Mouse (Mus musculus): ENCODE results near the gene Lepr. TPM values are rescaled to one million over a fixed set of nuclear protein-coding genes. Genes with fewer than 3 reads are reported as not detected.
"Not testable (repeated sequence)": the region's sequence is repeated elsewhere in the genome, so short reads cannot be mapped to it uniquely, and the experiment has no call there.

Lepr gene
- polyA plus RNA-seq, 1 experiment: 3.1 TPM

- TF ChIP-seq CTCF (IDR thresholded peaks at IDR 0.05; ENCODE audit: borderline replicate concordance, insufficient read depth, low read length) (no peak), POLR2A (IDR thresholded peaks at IDR 0.05; ENCODE audit: low read depth, low read length) (no peak)
- Histone ChIP-seq H3K4me3 (ENCODE audit: insufficient read depth, low read length) (no peak overlapping the region), H3K27ac (ENCODE audit: insufficient read depth, low read length) (no peak overlapping the region), H3K4me1 (ENCODE audit: control insufficient read depth, insufficient read depth, low read length) (no peaks in the 10 kb centered on the region)
Observed at GRCm38 (mm10) chr4:101711100-101711499, 6.1 kb upstream of the Lepr start.

- Histone ChIP-seq H3K27ac (ENCODE audit: insufficient read depth, low read length) (no peak overlapping the region), H3K4me1 (ENCODE audit: control insufficient read depth, insufficient read depth, low read length) (no peaks in the 10 kb centered on the region), H3K4me3 (ENCODE audit: insufficient read depth, low read length) (no peak overlapping the region)
- TF ChIP-seq POLR2A (IDR thresholded peaks at IDR 0.05; ENCODE audit: low read depth, low read length): no peak
- no peak for TF ChIP-seq CTCF (IDR thresholded peaks at IDR 0.05; ENCODE audit: borderline replicate concordance, insufficient read depth, low read length)
Observed at GRCm38 (mm10) chr4:101712563-101712962, 4.6 kb upstream of the Lepr start.

GRCm38 (mm10) chr4:101715302-101715701, 1.9 kb upstream of the Lepr start:
- no peak for TF ChIP-seq CTCF (IDR thresholded peaks at IDR 0.05; ENCODE audit: borderline replicate concordance, insufficient read depth, low read length)
- no peak overlapping the region for H3K27ac ChIP-seq (ENCODE audit: insufficient read depth, low read length)
- H3K4me1 ChIP-seq (ENCODE audit: control insufficient read depth, insufficient read depth, low read length): no peaks in the 10 kb centered on the region
- H3K4me3 ChIP-seq (ENCODE audit: insufficient read depth, low read length): no peak overlapping the region

DNA sequence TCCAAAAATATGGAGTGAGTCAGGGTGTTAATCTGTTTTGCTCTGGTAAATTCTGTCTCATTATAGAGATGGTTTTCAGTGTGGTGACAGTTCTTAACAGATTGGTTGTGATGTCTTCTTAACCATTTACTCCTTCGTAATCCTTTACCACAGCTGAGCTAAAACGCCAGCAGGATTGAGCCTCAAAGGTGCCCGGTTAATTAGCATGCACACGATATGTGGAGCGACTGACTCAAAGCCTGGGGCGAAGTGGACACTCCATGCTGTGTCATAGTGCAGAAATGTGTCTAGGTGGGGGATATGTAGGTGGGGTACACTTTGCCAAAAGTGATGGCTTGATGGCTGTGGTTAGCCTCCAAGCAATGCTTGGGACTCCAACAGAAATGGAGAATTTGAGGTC, 1.4 kb upstream of the Lepr start:
- Histone ChIP-seq H3K27ac (ENCODE audit: insufficient read depth, low read length) (no peak overlapping the region), H3K4me3 (ENCODE audit: insufficient read depth, low read length) (no peak overlapping the region), H3K4me1 (ENCODE audit: control insufficient read depth, insufficient read depth, low read length) (no peaks in the 10 kb centered on the region)
- TF ChIP-seq POLR2A (IDR thresholded peaks at IDR 0.05; ENCODE audit: low read depth, low read length) (no peak), CTCF (IDR thresholded peaks at IDR 0.05; ENCODE audit: borderline replicate concordance, insufficient read depth, low read length) (no peak)

DNA sequence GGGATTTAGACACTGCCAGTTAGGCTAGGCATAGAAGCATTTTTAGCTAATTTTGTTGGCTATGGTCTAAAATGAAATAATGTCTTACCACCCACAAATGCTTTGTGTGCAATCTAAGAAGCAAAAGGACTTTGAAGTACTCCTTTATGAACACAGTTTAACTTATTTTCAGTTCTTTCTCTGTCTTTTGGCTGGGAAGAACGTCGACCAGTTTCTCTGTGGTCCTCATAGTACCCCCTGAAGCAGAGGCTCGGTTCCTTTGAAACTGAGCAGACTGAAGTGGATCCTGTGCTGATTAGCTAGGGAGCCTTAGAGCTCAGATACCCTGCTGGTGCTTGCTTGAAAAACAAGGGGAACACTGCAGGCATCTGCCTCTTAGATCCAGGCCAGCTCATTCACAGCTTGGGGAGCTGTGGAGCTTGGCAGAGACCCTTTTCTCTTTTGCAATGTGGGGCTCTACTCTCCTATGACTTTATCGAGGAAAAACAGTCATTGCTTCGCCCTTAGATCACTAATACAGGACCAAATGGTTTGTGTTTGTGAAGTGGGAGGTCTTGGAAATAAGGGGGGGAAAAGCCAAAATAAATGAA, 1.9 kb downstream of the Lepr start:
- Histone ChIP-seq H3K4me3 (ENCODE audit: insufficient read depth, low read length) (no peak overlapping the region), H3K27ac (ENCODE audit: insufficient read depth, low read length) (no peak overlapping the region), H3K4me1 (ENCODE audit: control insufficient read depth, insufficient read depth, low read length) (no peaks in the 10 kb centered on the region)
- TF ChIP-seq CTCF (IDR thresholded peaks at IDR 0.05; ENCODE audit: borderline replicate concordance, insufficient read depth, low read length) (no peak), POLR2A (IDR thresholded peaks at IDR 0.05; ENCODE audit: low read depth, low read length) (no peak)

DNA sequence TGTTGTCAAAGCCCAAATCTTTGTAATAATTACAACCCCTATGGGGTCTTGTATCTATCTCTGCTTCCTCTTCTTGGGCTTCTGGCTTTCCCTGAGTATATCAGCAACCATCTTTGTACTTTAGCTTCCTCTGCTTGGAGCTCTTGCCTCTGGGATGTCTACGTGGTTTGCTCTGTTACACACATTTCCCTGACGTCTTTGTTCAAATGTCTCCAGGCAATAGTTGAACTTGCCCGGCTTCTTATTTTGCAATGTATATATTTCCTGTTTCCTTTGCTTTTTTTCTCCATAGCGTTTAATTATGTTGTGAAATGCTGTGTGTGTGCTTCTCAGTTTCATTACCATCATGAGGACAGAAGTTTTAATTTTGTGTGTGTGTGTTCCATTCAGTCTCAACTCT, 4.5 kb downstream of the Lepr start:
- Histone ChIP-seq H3K4me3 (ENCODE audit: insufficient read depth, low read length) (no peak overlapping the region), H3K27ac (ENCODE audit: insufficient read depth, low read length) (no peak overlapping the region), H3K4me1 (ENCODE audit: control insufficient read depth, insufficient read depth, low read length) (no peaks in the 10 kb centered on the region)
- TF ChIP-seq CTCF (IDR thresholded peaks at IDR 0.05; ENCODE audit: borderline replicate concordance, insufficient read depth, low read length) (no peak), POLR2A (IDR thresholded peaks at IDR 0.05; ENCODE audit: low read depth, low read length) (no peak)

DNA sequence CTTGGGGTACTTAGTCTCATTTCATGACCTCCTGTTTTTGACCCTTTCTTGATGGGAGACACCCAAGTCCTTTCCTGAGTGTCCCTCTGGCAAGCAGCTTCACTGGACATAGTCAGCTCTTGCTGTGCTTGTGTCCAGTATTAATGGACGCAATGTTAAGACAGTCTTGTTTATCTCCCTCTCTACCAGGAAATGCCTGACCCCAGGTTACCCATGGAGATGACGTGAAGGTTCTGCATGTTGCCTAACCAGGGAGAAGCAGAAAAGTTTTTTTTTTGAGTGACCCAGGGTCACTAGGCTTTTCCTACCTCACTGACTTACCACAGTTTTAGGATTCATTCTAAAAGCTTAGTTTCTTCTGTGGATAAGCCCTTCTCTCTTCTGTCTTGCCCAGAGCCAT, 24.8 kb downstream of the Lepr start:
- Histone ChIP-seq H3K27ac (ENCODE audit: insufficient read depth, low read length) (no peak overlapping the region), H3K4me1 (ENCODE audit: control insufficient read depth, insufficient read depth, low read length) (no peaks in the 10 kb centered on the region), H3K4me3 (ENCODE audit: insufficient read depth, low read length) (no peak overlapping the region)
- TF ChIP-seq POLR2A (IDR thresholded peaks at IDR 0.05; ENCODE audit: low read depth, low read length): no peak
- TF ChIP-seq CTCF (IDR thresholded peaks at IDR 0.05; ENCODE audit: borderline replicate concordance, insufficient read depth, low read length): no peak

- Histone ChIP-seq H3K4me3 (ENCODE audit: insufficient read depth, low read length) (no peak overlapping the region), H3K27ac (ENCODE audit: insufficient read depth, low read length) (no peak overlapping the region), H3K4me1 (ENCODE audit: control insufficient read depth, insufficient read depth, low read length) (no peaks in the 10 kb centered on the region)
- no peak for TF ChIP-seq POLR2A (IDR thresholded peaks at IDR 0.05; ENCODE audit: low read depth, low read length)
- TF ChIP-seq CTCF (IDR thresholded peaks at IDR 0.05; ENCODE audit: borderline replicate concordance, insufficient read depth, low read length): no peak
Observed at GRCm38 (mm10) chr4:101745534-101745933, 28.3 kb downstream of the Lepr start.

DNA sequence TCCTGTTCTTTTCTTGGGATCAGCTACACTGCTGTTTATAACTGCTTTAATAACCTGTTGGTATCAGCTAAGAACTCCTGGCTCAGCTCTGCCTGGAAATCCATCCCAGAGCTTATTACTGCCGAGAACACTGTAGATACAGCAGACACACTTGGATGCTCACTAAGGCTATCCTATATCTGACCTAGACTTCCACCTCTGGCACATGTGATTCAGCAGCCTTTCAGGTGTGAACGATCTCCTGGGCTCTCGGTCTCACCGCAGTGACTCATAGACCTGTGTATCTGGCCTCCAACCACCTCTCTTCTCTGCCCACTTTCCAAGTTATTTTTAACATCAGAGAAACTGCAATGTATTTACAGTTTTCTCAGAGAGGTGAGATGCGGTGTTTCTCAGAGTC, 43.3 kb downstream of the Lepr start:
- Histone ChIP-seq H3K4me1 (ENCODE audit: control insufficient read depth, insufficient read depth, low read length) (no peaks in the 10 kb centered on the region), H3K4me3 (ENCODE audit: insufficient read depth, low read length) (no peak overlapping the region), H3K27ac (ENCODE audit: insufficient read depth, low read length) (no peak overlapping the region)
- TF ChIP-seq POLR2A (IDR thresholded peaks at IDR 0.05; ENCODE audit: low read depth, low read length) (no peak), CTCF (IDR thresholded peaks at IDR 0.05; ENCODE audit: borderline replicate concordance, insufficient read depth, low read length) (no peak)

- H3K4me1 ChIP-seq (ENCODE audit: control insufficient read depth, insufficient read depth, low read length); H3K4me3 ChIP-seq (ENCODE audit: insufficient read depth, low read length); H3K27ac ChIP-seq (ENCODE audit: insufficient read depth, low read length): not testable (repeated sequence)
Observed at GRCm38 (mm10) chr4:101843923-101844322, 126.7 kb downstream of the Lepr start, which contains the start of gene B020004J07Rik. TSS of gene B020004J07Rik (minus strand) at chr4:101844023.

DNA sequence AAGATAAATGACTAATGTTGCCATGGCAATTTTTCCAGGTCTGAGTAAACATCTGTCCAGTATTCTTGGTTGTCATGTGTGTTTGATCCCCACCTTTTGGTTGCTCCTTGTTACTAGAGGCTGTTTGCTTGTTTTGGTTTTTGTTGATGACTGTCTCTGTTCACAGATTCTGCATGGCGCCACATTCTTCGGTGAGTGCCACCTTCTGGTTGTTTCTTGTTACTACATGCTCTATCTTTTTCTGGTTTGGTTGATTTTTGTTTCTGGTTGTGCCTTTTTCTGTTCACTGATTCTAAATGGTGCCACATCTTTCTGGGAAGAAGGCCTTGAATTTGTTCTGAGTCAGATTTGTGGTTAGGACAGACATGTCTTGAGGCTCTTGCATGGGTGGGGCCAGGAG, 133.7 kb downstream of the Lepr start:
- H3K4me1 ChIP-seq (ENCODE audit: control insufficient read depth, insufficient read depth, low read length): no peaks in the 10 kb centered on the region
- no peak overlapping the region for H3K4me3 ChIP-seq (ENCODE audit: insufficient read depth, low read length)
- H3K27ac ChIP-seq (ENCODE audit: insufficient read depth, low read length): no peak overlapping the region
- TF ChIP-seq CTCF (IDR thresholded peaks at IDR 0.05; ENCODE audit: borderline replicate concordance, insufficient read depth, low read length) (no peak), POLR2A (IDR thresholded peaks at IDR 0.05; ENCODE audit: low read depth, low read length) (no peak)

Data from embryonic fibroblast, embryonic 13.5 days (primary cell).